Mouse (Mus musculus) embryonic fibroblast, embryonic 13.5 days (primary cell): ENCODE measurements around the gene Ccdc8.

Experiments used
- CTCF ChIP-seq: IDR thresholded peaks from 2 replicates; pipeline ENCODE4 v1.5.1; 2011; ENCODE audit warnings: mild to moderate bottlenecking, control low read depth, low read length, moderate library complexity, borderline replicate concordance; ENCODE audit not compliant: insufficient read depth
- POLR2A ChIP-seq: IDR thresholded peaks from 2 replicates; pipeline ENCODE4 v1.6.1; 2011; ENCODE audit warnings: low read depth, mild to moderate bottlenecking, control low read depth, low read length, moderate library complexity

GRCm38 (mm10) chr7:16994400-16994799, 1.9 kb downstream of the Ccdc8 start:
- TF ChIP-seq POLR2A, result no peak
- no peak for TF ChIP-seq CTCF
